Mouse (Mus musculus) liver, embryonic 14.5 days (tissue): ENCODE results near the gene Apaf1. TPM values are rescaled to one million over a fixed set of nuclear protein-coding genes. Genes with fewer than 3 reads are reported as not detected.

Experiments used
- ATAC-seq: fragments of 200-750 bp; cut with Nextera tagmentation; 2 replicates; pipeline ENCODE4 v1.8.0; 2017; ENCODE audit warnings: moderate number of reproducible peaks, mild to moderate bottlenecking, moderate library complexity; ENCODE audit not compliant: insufficient read depth
- DNase-seq, 3 experiments: peaks; one replicate each; pipeline ENCODE4 v3.0.0-alpha.2; 2012 to 2013; ENCODE audit warnings: low read depth in 3 of 3, low spot score in 3 of 3
- H3K27ac ChIP-seq: fragments of 300-500 bp; sonication (generic); 2 replicates; pipeline ENCODE4 v1.5.1; 2014; ENCODE audit warnings: moderate library complexity, mild to moderate bottlenecking, control low read depth, inconsistent platforms
- H3K27me3 ChIP-seq: fragments of 300-500 bp; sonication (generic); 2 replicates; pipeline ENCODE4 v1.6.1; 2014; ENCODE audit warnings: mild to moderate bottlenecking, low read length, moderate library complexity; ENCODE audit not compliant: control insufficient read depth, insufficient read depth
- H3K36me3 ChIP-seq: fragments of 300-500 bp; sonication (generic); replicated peaks from 2 replicates; pipeline ENCODE4 v1.6.1; 2014; ENCODE audit warnings: low read depth; ENCODE audit not compliant: control insufficient read depth, insufficient read depth
- H3K4me1 ChIP-seq, 2 experiments: fragments of 200-500 bp in 1 of 2; fragments of 300-500 bp in 1 of 2; sonication (generic) in 1 of 2; replicated peaks; 2 replicates each; pipeline ENCODE4 v1.6.1; 2012 to 2014; ENCODE audit warnings: antibody characterized with exemption in 1 of 2, inconsistent platforms in 1 of 2, low read length in 1 of 2; ENCODE audit not compliant: control insufficient read depth in 2 of 2, insufficient read depth in 2 of 2
- H3K4me2 ChIP-seq: fragments of 300-500 bp; sonication (generic); 2 replicates; pipeline ENCODE4 v1.6.1; 2014; ENCODE audit warnings: low read depth, mild to moderate bottlenecking, control low read depth, moderate library complexity
- H3K4me3 ChIP-seq, 2 experiments: fragments of 200-500 bp in 1 of 2; fragments of 300-500 bp in 1 of 2; sonication (generic) in 1 of 2; 2 replicates each; pipeline ENCODE4 v1.5.1; 2012 to 2014; ENCODE audit warnings: low read depth in 2 of 2, low read length in 2 of 2, mild to moderate bottlenecking in 2 of 2, control low read depth in 1 of 2, inconsistent platforms in 1 of 2, moderate library complexity in 1 of 2; ENCODE audit not compliant: insufficient read depth in 1 of 2
- H3K9ac ChIP-seq: fragments of 300-500 bp; sonication (generic); replicated peaks from 2 replicates; pipeline ENCODE4 v1.6.1; 2014; ENCODE audit warnings: mild to moderate bottlenecking, control low read depth, moderate library complexity
- H3K9me3 ChIP-seq: fragments of 300-500 bp; sonication (generic); 2 replicates; pipeline ENCODE4 v1.6.1; 2016; ENCODE audit warnings: low read length, mixed read lengths; ENCODE audit not compliant: control insufficient read depth
- CTCF ChIP-seq: IDR thresholded peaks from 2 replicates; pipeline ENCODE4 v1.5.1; 2016; ENCODE audit warnings: antibody characterized with exemption, low read depth, control low read depth
- EP300 ChIP-seq: IDR thresholded peaks from 2 replicates; pipeline ENCODE4 v1.6.1; 2016; ENCODE audit warnings: antibody characterized with exemption, low read depth
- WGBS: fragments of 180-500 bp; shearing (Covaris S2); extraction: QIAGEN DNeasy Blood & Tissue Kit; methylation state at CpG from one replicate; pipeline ENCODE4 v1.1.7; 2014; ENCODE audit not compliant: insufficient replicate concordance; 5-methylcytosine and 5-hydroxymethylcytosine counted together
- polyA plus RNA-seq, 2 experiments: library from polyadenylated mRNA; depleted of rRNA in 1 of 2; stranded (reverse) in 1 of 2; unstranded in 1 of 2; fragments of >200 nt; fragmentation: Nextera tagmentation in 1 of 2; extraction: Ambion mirVana in 1 of 2; gene quantifications; 2 replicates each; pipeline versions ENCODE4 v1.2.1 to v1.2.3; 2012 to 2014

Apaf1 gene
- polyA plus RNA-seq, 2 experiments, result 7.2 to 8.2 TPM

GRCm38 (mm10) chr10:91116958-91117357 lies 34.4 kb upstream of the Apaf1 start:
- 80% methylated on average over 12 of the region's 12 CpGs for WGBS

GRCm38 (mm10) chr10:91109841-91110240 lies 27.3 kb upstream of the Apaf1 start:
- ATAC-seq (no peak), DNase-seq (no peak)
- Histone ChIP-seq H3K27ac (no peak overlapping the region), H3K4me1 (no peaks in the 10 kb centered on the region), H3K36me3 (peaks cover 10% of the 10 kb centered on the region), H3K4me2 (no peak overlapping the region), H3K9me3 (no peaks in the 10 kb centered on the region), H3K9ac (no peak overlapping the region), H3K27me3 (no peaks in the 10 kb centered on the region), H3K4me3 (no peak overlapping the region)
- WGBS, result 63% methylated on average over 4 of the region's 4 CpGs
- TF ChIP-seq CTCF (no peak), EP300 (no peak)

More at GRCm38 (mm10) chr10:91116958-91117357, 34.4 kb upstream of the Apaf1 start:
- Histone ChIP-seq H3K36me3 (peaks cover 74% of the 10 kb centered on the region), H3K4me1 (peaks cover 2 to 3% of the 10 kb centered on the region in 2 experiments; a peak in 3 of 4 replicates), H3K9ac (no peak overlapping the region), H3K9me3 (no peaks in the 10 kb centered on the region), H3K27ac (no peak overlapping the region), H3K4me2 (no peak overlapping the region), H3K27me3 (no peaks in the 10 kb centered on the region), H3K4me3 (no peak overlapping the region)
- TF ChIP-seq CTCF, result no peak
- TF ChIP-seq EP300, result no peak
- no peak for DNase-seq
- ATAC-seq, result 0 out of 2 replicates have a peak, but pooled peaks have one; percentile 13

DNA sequence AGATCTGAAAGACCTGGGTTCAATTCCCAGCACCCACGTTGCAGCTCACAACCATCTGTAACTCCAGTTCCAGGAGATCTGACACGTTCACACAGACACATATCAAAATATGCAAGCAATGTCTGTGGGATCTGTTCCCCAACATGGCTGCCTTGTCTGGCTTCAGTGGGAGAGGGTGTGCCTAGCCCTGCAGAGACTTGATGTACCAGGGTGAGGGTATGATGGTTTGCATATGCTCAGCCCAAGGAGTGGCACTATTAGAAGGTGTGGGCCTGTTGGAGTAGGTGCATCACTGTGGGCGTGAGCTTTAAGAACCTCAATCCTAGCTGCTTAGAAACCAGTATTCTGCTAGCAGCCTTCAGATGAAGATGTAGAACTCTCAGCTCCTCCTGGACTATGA lies 23.4 kb upstream of the Apaf1 start:
- Histone ChIP-seq H3K4me3 (no peak overlapping the region), H3K4me2 (no peak overlapping the region), H3K4me1 (no peaks in the 10 kb centered on the region), H3K27ac (no peak overlapping the region), H3K27me3 (no peaks in the 10 kb centered on the region), H3K36me3 (no peaks in the 10 kb centered on the region), H3K9ac (no peak overlapping the region), H3K9me3 (no peaks in the 10 kb centered on the region)
- TF ChIP-seq EP300, result no peak
- TF ChIP-seq CTCF, result no peak
- no peak for DNase-seq
- WGBS, result 60% methylated on average over 3 of the region's 3 CpGs
- no peak for ATAC-seq

- Histone ChIP-seq H3K9ac (no peak overlapping the region), H3K27me3 (no peaks in the 10 kb centered on the region), H3K27ac (no peak overlapping the region), H3K4me2 (no peak overlapping the region), H3K4me3 (no peak overlapping the region), H3K9me3 (no peaks in the 10 kb centered on the region), H3K36me3 (no peaks in the 10 kb centered on the region), H3K4me1 (no peaks in the 10 kb centered on the region)
- ATAC-seq (no peak), DNase-seq (no peak)
- WGBS, result 73% methylated on average over 14 of the region's 14 CpGs
- TF ChIP-seq CTCF, result no peak
- no peak for TF ChIP-seq EP300
Observed at GRCm38 (mm10) chr10:91102799-91103590, 20.4 kb upstream of the Apaf1 start.

DNA sequence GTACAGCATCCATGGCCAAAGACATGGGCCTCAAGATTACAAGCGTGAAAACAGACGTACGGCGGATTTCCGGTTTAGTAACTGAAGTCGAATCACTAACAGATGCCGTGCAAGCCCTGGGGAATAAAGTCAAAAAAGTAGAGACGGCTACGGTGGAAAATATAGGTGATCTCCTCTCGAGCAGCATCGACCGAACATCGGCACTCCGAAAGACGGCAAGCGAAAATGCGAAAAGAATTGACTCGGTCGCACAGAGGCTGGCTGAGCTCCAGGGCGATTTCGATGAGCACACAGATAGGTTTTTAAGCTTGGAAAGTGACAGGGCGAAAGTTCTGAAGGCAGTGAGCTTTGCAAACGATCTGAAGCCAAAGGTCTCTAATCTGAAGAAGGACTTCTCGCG lies 19.4 kb upstream of the Apaf1 start:
- Histone ChIP-seq H3K27ac (no peak overlapping the region), H3K4me1 (no peaks in the 10 kb centered on the region), H3K27me3 (no peaks in the 10 kb centered on the region), H3K36me3 (no peaks in the 10 kb centered on the region), H3K4me2 (no peak overlapping the region), H3K9ac (no peak overlapping the region), H3K4me3 (no peak overlapping the region), H3K9me3 (no peaks in the 10 kb centered on the region)
- 88% methylated on average over 25 of the region's 25 CpGs for WGBS
- ATAC-seq (no peak), DNase-seq (no peak)
- TF ChIP-seq CTCF (no peak), EP300 (no peak)
